Mouse (Mus musculus) forebrain, embryonic 15.5 days (tissue): Measurements from ENCODE around the gene Hectd3. TPM values are rescaled to one million over a fixed set of nuclear protein-coding genes. Genes with fewer than 3 reads are reported as not detected.
A peak's percentile ranks its signal among the peaks of the same experiment; 100 is the strongest.

ENCODE experiments used
- ATAC-seq: fragments of 200-750 bp; cut with Nextera tagmentation; replicated peaks from 2 replicates; pipeline ENCODE4 v1.8.0; 2017; ENCODE audit warnings: mild to moderate bottlenecking, moderate TSS enrichment, moderate library complexity
- H3K27ac ChIP-seq: fragments of 300-500 bp; sonication (generic); replicated peaks from 2 replicates; pipeline ENCODE4 v1.5.1; 2015; ENCODE audit warnings: mild to moderate bottlenecking, inconsistent platforms
- H3K27me3 ChIP-seq: fragments of 300-500 bp; sonication (generic); 2 replicates; pipeline ENCODE4 v1.6.1; 2015; ENCODE audit warnings: inconsistent platforms
- H3K36me3 ChIP-seq: fragments of 300-500 bp; sonication (generic); 2 replicates; pipeline ENCODE4 v1.6.1; 2015; ENCODE audit warnings: mild to moderate bottlenecking, inconsistent platforms
- H3K4me1 ChIP-seq: fragments of 300-500 bp; sonication (generic); 2 replicates; pipeline ENCODE4 v1.6.1; 2015; ENCODE audit warnings: inconsistent platforms
- H3K4me2 ChIP-seq: fragments of 300-500 bp; sonication (generic); replicated peaks from 2 replicates; pipeline ENCODE4 v1.6.1; 2015; ENCODE audit warnings: mild to moderate bottlenecking, inconsistent platforms
- H3K4me3 ChIP-seq: fragments of 300-500 bp; sonication (generic); 2 replicates; pipeline ENCODE4 v1.5.1; 2015; ENCODE audit warnings: mild to moderate bottlenecking, inconsistent platforms
- H3K9ac ChIP-seq: fragments of 300-500 bp; sonication (generic); replicated peaks from 2 replicates; pipeline ENCODE4 v1.6.1; 2015; ENCODE audit warnings: mild to moderate bottlenecking, inconsistent platforms
- H3K9me3 ChIP-seq: fragments of 300-500 bp; sonication (generic); 2 replicates; pipeline ENCODE4 v1.6.1; 2016; ENCODE audit warnings: inconsistent platforms
- whole genome bisulfite sequencing: fragments of 180-500 bp; shearing (Covaris S2); methylation state at CpG from one replicate; pipeline ENCODE4 v1.1.7; 2015; ENCODE audit warnings: mixed read lengths; 5-methylcytosine and 5-hydroxymethylcytosine counted together
- polyA plus RNA-seq: library from polyadenylated mRNA; unstranded; fragments of >200 nt; fragmentation: Nextera tagmentation; extraction: Ambion mirVana; gene quantifications from 2 replicates; pipeline ENCODE4 v1.2.1, GENCODE M21; 2015

The Hectd3 gene
- polyA plus RNA-seq, 1 experiment from 2014 or later, result 25.5 TPM

DNA sequence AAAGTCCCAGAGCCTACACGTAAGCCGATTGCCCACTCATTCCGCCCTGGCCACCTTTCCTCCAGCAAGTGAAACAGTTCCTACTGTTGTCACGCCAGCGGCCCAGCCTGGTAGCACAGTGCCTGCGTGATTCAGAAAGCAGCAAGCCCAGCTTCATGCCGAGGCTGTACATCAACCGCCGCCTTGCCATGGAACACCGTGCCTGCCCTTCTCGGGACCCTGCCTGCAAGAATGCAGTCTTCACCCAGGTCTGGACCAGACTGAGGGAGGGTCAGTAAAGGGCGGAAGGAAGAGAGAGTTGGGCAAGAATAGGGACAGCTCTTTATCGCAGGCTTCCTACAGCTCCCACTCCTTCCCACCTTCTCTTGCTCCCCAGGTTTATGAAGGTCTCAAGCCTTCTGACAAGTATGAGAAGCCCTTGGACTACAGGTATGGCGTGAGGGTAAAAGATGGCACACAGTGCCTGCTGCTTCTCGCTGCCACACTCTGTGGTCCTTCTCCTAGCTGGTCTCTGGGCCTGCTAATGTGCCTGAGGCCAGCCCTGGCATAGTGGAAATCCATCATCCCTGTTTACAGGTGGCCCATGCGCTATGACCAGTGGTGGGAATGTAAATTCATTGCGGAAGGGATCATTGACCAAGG, 4.5 kb downstream of the Hectd3 start:
- no peak for ATAC-seq
- Histone ChIP-seq H3K4me1 (peaks cover 17% of the 10 kb centered on the region), H3K36me3 (peaks cover 55% of the 10 kb centered on the region), H3K4me3 (no peak overlapping the region), H3K27me3 (no peaks in the 10 kb centered on the region), H3K27ac (no peak overlapping the region), H3K9ac (no peak overlapping the region), H3K4me2 (no peak overlapping the region), H3K9me3 (no peaks in the 10 kb centered on the region)
- WGBS, result 96% methylated on average over 17 of the region's 17 CpGs

DNA sequence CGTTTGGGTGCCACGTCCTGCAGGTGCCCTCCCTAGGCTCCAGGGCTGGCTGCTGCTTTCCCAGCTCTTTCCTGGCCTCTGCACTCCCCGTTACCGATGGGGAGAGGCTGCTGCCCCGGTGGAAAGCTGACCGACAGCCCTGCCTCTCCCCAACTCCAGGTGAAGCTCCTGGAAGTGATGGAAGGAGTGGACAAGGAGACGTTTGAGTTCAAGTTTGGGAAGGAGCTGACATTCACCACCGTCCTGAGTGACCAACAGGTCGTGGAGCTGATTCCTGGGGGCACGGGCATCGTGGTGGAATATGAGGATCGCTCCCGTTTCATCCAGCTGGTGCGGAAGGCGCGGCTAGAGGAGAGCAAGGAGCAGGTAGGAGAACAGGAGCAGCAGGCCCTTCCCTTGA, 6.8 kb downstream of the Hectd3 start:
- no peak overlapping the region for H3K27ac ChIP-seq
- no peaks in the 10 kb centered on the region for H3K27me3 ChIP-seq
- WGBS, result 89% methylated on average over 16 of the region's 16 CpGs
- H3K36me3 ChIP-seq, result peaks cover 52% of the 10 kb centered on the region
- no peak overlapping the region for H3K9ac ChIP-seq
- H3K9me3 ChIP-seq, result no peaks in the 10 kb centered on the region
- no peak overlapping the region for H3K4me3 ChIP-seq
- H3K4me1 ChIP-seq, result no peaks in the 10 kb centered on the region
- no peak overlapping the region for H3K4me2 ChIP-seq
- ATAC-seq, result no peak

DNA sequence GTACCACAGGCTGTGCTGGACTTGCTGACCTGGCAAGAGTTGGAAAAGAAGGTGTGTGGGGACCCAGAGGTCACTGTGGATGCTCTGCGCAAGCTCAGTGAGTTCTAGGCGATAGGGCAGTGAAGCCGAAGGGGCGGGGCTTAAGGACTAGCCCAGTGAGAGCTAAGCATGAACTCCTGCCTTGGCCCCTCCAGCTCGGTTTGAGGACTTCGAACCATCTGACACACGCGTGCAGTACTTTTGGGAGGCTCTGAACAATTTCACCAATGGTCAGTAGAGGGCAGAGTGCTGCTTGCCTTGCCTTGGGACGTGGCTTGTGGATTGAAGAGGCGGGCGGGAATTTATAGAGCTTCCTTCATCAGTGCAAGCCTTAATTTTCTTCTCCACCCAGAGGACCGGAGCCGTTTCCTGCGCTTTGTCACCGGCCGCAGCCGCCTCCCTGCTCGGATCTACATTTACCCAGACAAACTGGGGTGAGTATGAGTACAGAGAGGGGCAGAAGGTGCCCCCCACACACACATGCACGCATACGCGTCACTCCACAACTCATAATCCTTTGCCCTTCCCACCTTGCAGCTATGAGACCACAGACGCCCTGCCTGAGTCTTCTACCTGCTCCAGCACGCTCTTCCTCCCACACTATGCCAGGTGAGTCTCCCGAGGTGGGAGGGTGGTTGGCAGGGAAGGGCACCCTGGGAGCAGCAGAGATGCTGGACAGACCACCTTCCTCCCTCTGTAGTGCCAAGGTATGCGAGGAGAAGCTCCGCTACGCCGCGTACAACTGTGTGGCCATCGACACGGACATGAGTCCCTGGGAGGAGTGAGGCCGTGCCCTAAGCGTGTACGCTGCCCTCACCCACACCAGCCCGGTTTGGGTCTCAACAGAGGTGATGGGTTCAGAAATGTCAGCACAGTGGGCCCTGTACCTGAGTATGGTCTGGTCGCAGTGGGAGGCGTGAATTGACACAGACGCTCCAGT, 7.7 kb downstream of the Hectd3 start:
- Histone ChIP-seq H3K4me1 (no peaks in the 10 kb centered on the region), H3K4me3 (no peak overlapping the region), H3K36me3 (peaks cover 51% of the 10 kb centered on the region), H3K4me2 (no peak overlapping the region), H3K27me3 (no peaks in the 10 kb centered on the region), H3K9ac (no peak overlapping the region), H3K27ac (no peak overlapping the region), H3K9me3 (no peaks in the 10 kb centered on the region)
- ATAC-seq, result peak; percentile 72
- WGBS, result 57% methylated on average over 38 of the region's 38 CpGs

DNA sequence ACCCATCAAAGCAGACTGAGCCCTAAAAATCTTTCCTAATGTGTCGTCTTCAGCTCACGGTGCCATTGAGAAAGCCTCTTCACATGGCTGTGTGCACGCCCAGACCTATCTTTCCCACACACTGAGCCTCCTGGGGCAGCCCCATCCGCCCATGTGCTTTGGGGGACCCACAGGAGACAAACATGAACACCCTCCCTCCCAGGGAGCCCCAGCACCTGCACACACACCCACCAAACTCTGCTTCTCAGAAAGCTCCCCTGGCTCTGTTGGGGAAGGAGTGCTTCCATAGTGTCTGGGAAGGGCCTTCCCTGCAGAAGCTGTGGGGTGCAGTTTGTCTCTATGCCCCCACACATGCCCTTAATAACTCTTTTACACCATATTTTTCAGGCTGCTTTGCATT, 9.5 kb downstream of the Hectd3 start:
- no peak overlapping the region for H3K4me2 ChIP-seq
- WGBS, result 83% methylated on average over 4 of the region's 4 CpGs
- no peak overlapping the region for H3K4me3 ChIP-seq
- no peak for ATAC-seq
- no peak overlapping the region for H3K9ac ChIP-seq
- no peaks in the 10 kb centered on the region for H3K4me1 ChIP-seq
- H3K27ac ChIP-seq, result no peak overlapping the region
- H3K9me3 ChIP-seq, result no peaks in the 10 kb centered on the region
- peaks cover 37% of the 10 kb centered on the region for H3K36me3 ChIP-seq
- no peaks in the 10 kb centered on the region for H3K27me3 ChIP-seq

DNA sequence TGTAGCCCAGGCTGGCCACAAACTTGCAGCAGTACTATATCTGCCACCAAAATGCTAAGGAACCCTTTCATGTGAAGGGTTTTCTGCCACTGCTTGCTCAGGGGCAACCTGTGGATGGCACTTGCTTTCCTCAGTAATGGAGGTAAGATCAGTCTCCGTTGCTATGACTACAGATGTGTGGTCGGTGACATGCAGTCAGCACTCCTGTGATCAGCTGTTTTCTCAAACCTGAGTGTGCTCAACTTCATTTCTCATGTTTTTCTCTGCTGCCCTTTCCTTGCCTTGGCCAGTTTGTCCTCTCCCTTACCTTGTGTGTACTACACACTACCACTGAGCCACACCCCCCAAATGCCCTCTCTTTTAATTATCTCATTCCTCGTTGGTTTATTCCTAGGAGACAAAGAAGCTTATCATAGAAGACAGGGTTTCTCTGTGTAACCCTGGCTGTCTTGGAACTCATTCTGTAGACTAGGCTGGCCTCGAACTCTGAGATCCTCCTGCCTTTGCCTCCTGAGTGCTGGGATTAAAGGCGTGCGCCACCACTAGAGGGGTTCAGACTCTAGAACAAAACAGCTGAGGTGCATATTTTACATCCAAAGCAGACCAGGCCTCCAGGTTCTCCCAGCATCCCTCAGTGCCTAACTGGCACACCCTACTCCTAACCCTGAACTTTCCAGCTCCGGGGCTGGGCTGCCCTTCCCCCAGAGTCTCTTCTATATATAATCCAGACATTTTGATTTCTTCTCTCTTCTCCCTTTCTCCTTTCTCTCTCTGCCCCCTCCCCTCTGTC, 10.7 kb downstream of the Hectd3 start:
- H3K4me2 ChIP-seq, result no peak overlapping the region
- 67% methylated on average over 7 of the region's 7 CpGs for WGBS

DNA sequence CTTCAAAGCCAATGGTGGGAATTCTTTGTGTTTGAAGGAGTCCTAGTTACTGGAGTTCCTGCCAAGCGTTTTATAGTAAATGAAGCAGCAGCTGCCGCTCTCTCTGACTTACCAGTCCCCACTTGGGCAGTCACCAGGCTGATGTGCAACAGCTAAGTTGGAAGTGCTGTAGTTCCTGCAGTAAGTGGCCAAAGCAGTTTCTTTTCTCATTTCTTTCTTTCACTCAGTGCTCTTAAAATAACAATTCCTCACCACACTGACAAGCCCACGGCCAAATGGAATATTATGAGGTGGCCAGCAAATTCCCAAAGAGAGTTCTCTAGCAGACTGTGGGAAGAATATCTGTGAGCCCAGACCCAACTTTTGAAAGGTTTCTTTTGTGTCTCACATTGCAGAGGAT, 11.9 kb downstream of the Hectd3 start:
- H3K4me3 ChIP-seq, result no peak overlapping the region
- no peaks in the 10 kb centered on the region for H3K4me1 ChIP-seq
- H3K9me3 ChIP-seq, result no peaks in the 10 kb centered on the region
- no peak overlapping the region for H3K27ac ChIP-seq
- no peak overlapping the region for H3K9ac ChIP-seq
- H3K4me2 ChIP-seq, result no peak overlapping the region
- 62% methylated on average over 3 of the region's 3 CpGs for WGBS
- no peaks in the 10 kb centered on the region for H3K27me3 ChIP-seq
- ATAC-seq, result no peak
- H3K36me3 ChIP-seq, result peaks cover 20% of the 10 kb centered on the region

More for the DNA sequence above, 10.7 kb downstream of the Hectd3 start:
- Histone ChIP-seq H3K9ac (no peak overlapping the region), H3K4me3 (no peak overlapping the region), H3K27ac (no peak overlapping the region), H3K27me3 (no peaks in the 10 kb centered on the region), H3K9me3 (no peaks in the 10 kb centered on the region), H3K36me3 (peaks cover 28% of the 10 kb centered on the region), H3K4me1 (no peaks in the 10 kb centered on the region)
- no peak for ATAC-seq

DNA sequence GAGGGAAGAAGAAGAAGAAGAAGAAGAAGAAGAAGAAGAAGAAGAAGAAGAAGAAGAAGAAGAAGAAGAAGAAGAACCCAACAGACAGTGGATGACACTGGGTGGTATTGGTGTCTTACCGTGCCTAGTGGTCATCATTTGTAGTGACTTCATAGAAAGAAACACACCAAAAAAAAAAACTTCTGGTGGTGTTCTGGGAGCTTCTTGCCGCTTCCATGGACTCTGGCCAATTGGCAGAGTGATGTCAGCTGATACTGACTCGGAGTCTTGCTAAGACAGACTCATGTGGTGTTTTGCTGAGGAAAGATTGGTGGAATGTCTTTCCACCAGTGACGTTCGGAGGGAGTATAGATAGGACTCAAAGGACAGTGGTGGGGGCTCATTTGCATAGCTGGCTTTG, 15.1 kb downstream of the Hectd3 start:
- no peaks in the 10 kb centered on the region for H3K4me1 ChIP-seq
- H3K4me2 ChIP-seq, result no peak overlapping the region
- WGBS, result 87% methylated on average over 5 of the region's 5 CpGs
- H3K27ac ChIP-seq, result no peak overlapping the region
- H3K9ac ChIP-seq, result no peak overlapping the region
- no peak overlapping the region for H3K4me3 ChIP-seq
- H3K27me3 ChIP-seq, result no peaks in the 10 kb centered on the region
- no peak for ATAC-seq
- no peaks in the 10 kb centered on the region for H3K9me3 ChIP-seq
- H3K36me3 ChIP-seq, result no peaks in the 10 kb centered on the region

DNA sequence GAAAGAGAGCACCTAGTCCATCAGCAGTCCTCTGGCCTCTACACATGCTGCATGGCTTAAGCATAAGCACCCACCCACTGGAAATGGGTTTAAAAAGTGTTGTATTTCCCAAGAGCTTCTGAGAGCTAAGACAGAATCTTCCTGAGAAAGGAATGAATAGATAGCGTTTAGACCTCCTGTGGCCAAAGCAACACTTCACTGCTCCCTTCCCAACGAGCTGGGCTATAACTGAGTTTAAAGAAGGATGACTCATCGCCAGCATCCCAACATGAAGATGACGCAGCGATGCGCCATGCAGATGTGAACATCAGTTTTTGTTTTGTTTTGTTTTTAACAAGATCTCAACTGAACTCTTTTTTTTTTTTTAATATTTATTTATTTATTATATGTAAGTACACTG, 18.5 kb downstream of the Hectd3 start:
- 89% methylated on average over 6 of the region's 6 CpGs for WGBS
- H3K4me1 ChIP-seq, result peaks cover under 1% of the 10 kb centered on the region
- no peaks in the 10 kb centered on the region for H3K36me3 ChIP-seq
- no peak overlapping the region for H3K4me3 ChIP-seq
- no peak overlapping the region for H3K27ac ChIP-seq
- H3K9ac ChIP-seq, result no peak overlapping the region
- no peak overlapping the region for H3K4me2 ChIP-seq
- no peaks in the 10 kb centered on the region for H3K27me3 ChIP-seq
- no peaks in the 10 kb centered on the region for H3K9me3 ChIP-seq
- ATAC-seq, result no peak

DNA sequence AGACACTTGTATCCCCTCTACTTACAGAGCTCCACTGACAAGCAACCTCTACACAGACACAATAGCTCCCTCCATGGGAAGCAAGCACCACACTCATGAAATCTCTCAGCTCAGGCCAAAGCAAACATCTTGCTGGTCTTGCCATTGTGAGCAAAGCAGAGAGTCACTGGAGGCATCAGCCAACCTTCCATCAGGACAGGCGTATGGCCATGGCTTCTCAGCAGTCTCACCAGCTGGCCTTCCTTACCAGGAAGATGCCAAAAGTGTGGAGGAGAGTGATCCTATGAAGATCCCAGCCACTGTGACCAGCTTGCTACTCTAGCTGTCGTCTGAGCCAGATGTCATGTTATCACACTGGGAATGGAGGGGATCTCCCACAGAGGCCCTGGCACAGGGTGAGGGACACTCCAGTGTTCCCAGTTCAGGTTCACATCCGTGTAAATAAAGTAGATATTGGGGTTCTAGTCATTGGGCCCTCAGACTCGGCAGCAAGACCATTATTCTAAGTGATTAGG, 19.8 kb downstream of the Hectd3 start:
- 60% methylated on average over 4 of the region's 4 CpGs for WGBS
- H3K4me2 ChIP-seq, result no peak overlapping the region
- peaks cover 8% of the 10 kb centered on the region for H3K4me1 ChIP-seq
- H3K27me3 ChIP-seq, result no peaks in the 10 kb centered on the region
- H3K27ac ChIP-seq, result no peak overlapping the region
- no peaks in the 10 kb centered on the region for H3K36me3 ChIP-seq
- no peak overlapping the region for H3K4me3 ChIP-seq
- ATAC-seq, result no peak
- H3K9ac ChIP-seq, result no peak overlapping the region
- no peaks in the 10 kb centered on the region for H3K9me3 ChIP-seq

DNA sequence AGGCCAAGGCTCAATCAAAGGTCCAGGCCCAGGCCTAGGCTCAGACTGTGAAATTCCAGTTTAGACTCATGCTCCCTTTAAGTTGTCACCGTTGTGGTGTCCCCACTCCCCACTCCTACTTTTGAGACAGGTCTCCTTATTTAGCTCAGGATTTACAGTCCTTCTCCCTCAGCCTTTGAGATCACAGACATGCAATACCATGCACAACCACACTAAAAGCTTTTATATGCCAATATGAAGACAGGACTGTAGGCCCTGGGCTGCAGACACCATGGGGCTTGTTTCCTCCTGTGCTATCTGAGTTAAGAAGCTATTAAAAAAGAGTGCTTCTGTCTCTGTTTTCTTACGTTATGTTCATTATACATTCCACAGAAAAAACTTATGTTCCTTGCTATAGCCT, 22.6 kb downstream of the Hectd3 start:
- 93% methylated on average over 2 of the region's 2 CpGs for WGBS
- H3K4me3 ChIP-seq, result no peak overlapping the region

DNA sequence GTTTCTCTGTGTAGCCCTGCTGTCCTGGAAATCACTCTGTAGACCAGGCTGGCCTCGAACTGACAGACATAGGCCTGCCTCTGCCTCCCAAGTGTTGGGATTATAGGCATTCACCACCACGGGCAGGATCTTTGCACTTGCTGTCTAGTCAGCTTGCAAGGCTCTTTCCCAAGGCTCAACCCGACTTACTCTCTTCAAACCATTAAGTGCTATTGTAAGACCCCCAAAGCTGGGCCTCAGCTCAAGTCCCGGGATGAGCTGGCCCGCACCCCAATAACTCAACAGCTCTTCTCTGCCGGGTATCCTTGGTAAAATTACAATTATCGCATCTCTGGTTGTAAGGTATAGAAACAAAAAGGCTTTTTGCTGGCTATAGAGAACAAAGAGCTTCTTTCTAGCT, 23.2 kb downstream of the Hectd3 start:
- Histone ChIP-seq H3K36me3 (peaks cover 7% of the 10 kb centered on the region; the same call in 1 of the 2 replicates), H3K27ac (no peak overlapping the region), H3K4me1 (peaks cover 16% of the 10 kb centered on the region), H3K27me3 (no peaks in the 10 kb centered on the region), H3K9ac (no peak overlapping the region), H3K4me2 (no peak overlapping the region), H3K9me3 (no peaks in the 10 kb centered on the region), H3K4me3 (no peak overlapping the region)
- no peak for ATAC-seq
- 81% methylated on average over 7 of the region's 7 CpGs for WGBS

More for the DNA sequence above, 22.6 kb downstream of the Hectd3 start:
- no peaks in the 10 kb centered on the region for H3K27me3 ChIP-seq
- H3K27ac ChIP-seq, result no peak overlapping the region
- peaks cover 16% of the 10 kb centered on the region for H3K4me1 ChIP-seq
- no peaks in the 10 kb centered on the region for H3K9me3 ChIP-seq
- no peak for ATAC-seq
- peaks cover 3% of the 10 kb centered on the region; the same call in 1 of the 2 replicates for H3K36me3 ChIP-seq
- H3K4me2 ChIP-seq, result no peak overlapping the region
- no peak overlapping the region for H3K9ac ChIP-seq
